Mouse (Mus musculus) MEL (cell line): Measurements from ENCODE around the gene Prkag1. TPM values are rescaled to one million over a fixed set of nuclear protein-coding genes. Genes with fewer than 3 reads are reported as not detected.
A peak's percentile ranks its signal among the peaks of the same experiment; 100 is the strongest.
"Not testable (repeated sequence)": the region's sequence is repeated elsewhere in the genome, so short reads cannot be mapped to it uniquely, and the experiment has no call there.

ENCODE experiments used
- DNase-seq: peaks from one replicate; pipeline ENCODE4 v3.0.0; 2011; ENCODE audit warnings: low read depth, low spot score
- H3K27ac ChIP-seq: 2 replicates; pipeline ENCODE4 v1.5.1; 2012; ENCODE audit warnings: low read depth, mild to moderate bottlenecking, control low read depth, low read length, moderate library complexity; ENCODE audit not compliant: control insufficient read depth
- H3K27me3 ChIP-seq, 2 experiments: fragments of 150-350 bp in 1 of 2; sonication (generic) in 1 of 2; 2 replicates each; pipeline ENCODE4 v1.6.1; 2012; ENCODE audit warnings: low read length in 2 of 2, mild to moderate bottlenecking in 2 of 2, improper control_type of control experiment in 1 of 2, moderate library complexity in 1 of 2; ENCODE audit not compliant: insufficient read depth in 2 of 2, control insufficient read depth in 1 of 2
- H3K36me3 ChIP-seq, 2 experiments: 2 replicates each; pipeline ENCODE4 v1.6.1; 2012 to 2014; ENCODE audit warnings: low read length in 2 of 2, improper control_type of control experiment in 1 of 2, inconsistent platforms in 1 of 2, mild to moderate bottlenecking in 1 of 2; ENCODE audit not compliant: insufficient read depth in 2 of 2, control insufficient read depth in 1 of 2
- H3K4me1 ChIP-seq, 2 experiments: fragments of 150-350 bp in 1 of 2; sonication (generic) in 1 of 2; 2 replicates each; pipeline ENCODE4 v1.6.1; 2012; ENCODE audit warnings: low read length in 2 of 2, improper control_type of control experiment in 1 of 2, mild to moderate bottlenecking in 1 of 2; ENCODE audit not compliant: insufficient read depth in 2 of 2, control insufficient read depth in 1 of 2
- H3K4me3 ChIP-seq, 2 experiments: fragments of 150-350 bp in 1 of 2; sonication (generic) in 1 of 2; 2 replicates each; pipeline ENCODE4 v1.5.1; 2012; ENCODE audit warnings: low read depth in 2 of 2, low read length in 2 of 2, mild to moderate bottlenecking in 2 of 2, moderate library complexity in 2 of 2, control low read depth in 1 of 2, improper control_type of control experiment in 1 of 2; ENCODE audit not compliant: control insufficient read depth in 1 of 2, insufficient read depth in 1 of 2
- H3K79me2 ChIP-seq: 2 replicates; pipeline ENCODE4 v1.6.1; 2012; ENCODE audit warnings: mild to moderate bottlenecking, low read length, moderate library complexity; ENCODE audit not compliant: control insufficient read depth, poor library complexity, insufficient read depth
- H3K9ac ChIP-seq: 2 replicates; pipeline ENCODE4 v1.6.1; 2012; ENCODE audit warnings: low read depth, mild to moderate bottlenecking, control low read depth, low read length, moderate library complexity; ENCODE audit not compliant: control insufficient read depth, poor library complexity, severe bottlenecking
- H3K9me3 ChIP-seq: fragments of 150-350 bp; sonication (generic); replicated peaks from 2 replicates; pipeline ENCODE4 v1.6.1; 2012; ENCODE audit warnings: mild to moderate bottlenecking, low read length, improper control_type of control experiment, moderate library complexity; ENCODE audit not compliant: insufficient read depth
- CTCF ChIP-seq, 3 experiments: IDR thresholded peaks in 2 of 3; conservative IDR thresholded peaks in 1 of 3; 2 replicates each; pipeline ENCODE4 v1.5.1; 2011 to 2012; ENCODE audit warnings: low read length in 3 of 3, low read depth in 2 of 3, mild to moderate bottlenecking in 2 of 3, improper control_type of control experiment in 1 of 3, inconsistent platforms in 1 of 3, mixed read lengths in 1 of 3, moderate library complexity in 1 of 3; ENCODE audit not compliant: control insufficient read depth in 1 of 3, insufficient read depth in 1 of 3, poor library complexity in 1 of 3, severe bottlenecking in 1 of 3
- ETS1 ChIP-seq: IDR thresholded peaks from 2 replicates; pipeline ENCODE4 v1.6.1; 2012; ENCODE audit warnings: low read depth, mild to moderate bottlenecking, inconsistent platforms, low read length, improper control_type of control experiment, moderate library complexity
- MYC ChIP-seq: IDR thresholded peaks from 2 replicates; pipeline ENCODE4 v1.6.1; 2011; ENCODE audit warnings: low read depth, mild to moderate bottlenecking, low read length, improper control_type of control experiment, moderate library complexity
- NELFE ChIP-seq: IDR thresholded peaks from 2 replicates; pipeline ENCODE4 v1.6.1; 2011; ENCODE audit warnings: low read depth, low read length, improper control_type of control experiment
- POLR2A ChIP-seq, 2 experiments: IDR thresholded peaks; 2 replicates each; pipeline ENCODE4 v1.6.1; 2011 to 2012; ENCODE audit warnings: low read length in 2 of 2, mild to moderate bottlenecking in 2 of 2, control low read depth in 1 of 2, improper control_type of control experiment in 1 of 2, low read depth in 1 of 2, moderate library complexity in 1 of 2; ENCODE audit not compliant: control insufficient read depth in 1 of 2, insufficient read depth in 1 of 2, poor library complexity in 1 of 2
- POLR2AphosphoS2 ChIP-seq: IDR thresholded peaks from 2 replicates; pipeline ENCODE4 v1.6.1; 2011; ENCODE audit warnings: low read length, improper control_type of control experiment
- TAL1 ChIP-seq: IDR thresholded peaks from 2 replicates; pipeline ENCODE4 v1.6.1; 2012; ENCODE audit warnings: mild to moderate bottlenecking, inconsistent platforms, low read length, moderate library complexity, mixed read lengths
- TBP ChIP-seq: IDR thresholded peaks from 2 replicates; pipeline ENCODE4 v1.8.0; 2011; ENCODE audit warnings: low read depth, low read length, improper control_type of control experiment
- USF1 ChIP-seq: IDR thresholded peaks from 2 replicates; pipeline ENCODE4 v1.6.1; 2014; ENCODE audit warnings: low read depth, mild to moderate bottlenecking, inconsistent platforms, low read length, improper control_type of control experiment, moderate library complexity
- ZNF384 ChIP-seq: IDR thresholded peaks from 2 replicates; pipeline ENCODE4 v1.6.1; 2012; ENCODE audit warnings: low read depth, mild to moderate bottlenecking, inconsistent platforms, low read length, improper control_type of control experiment
- polyA plus RNA-seq, 2 experiments: library from polyadenylated mRNA; stranded (reverse) in 1 of 2; unstranded in 1 of 2; fragments of >175 nt in 1 of 2; fragments of >200 nt in 1 of 2; gene quantifications; 2 replicates each; pipeline versions ENCODE4 v1.2.1 to v1.2.4; 2012; ENCODE audit warnings: low replicate concordance in 2 of 2, low read depth in 1 of 2; ENCODE audit not compliant: insufficient read length in 2 of 2, insufficient read depth in 1 of 2, missing spikeins in 1 of 2
- total RNA-seq: library from RNA; depleted of rRNA; stranded (reverse); fragments of 300-350 nt; gene quantifications from 2 replicates; pipeline ENCODE4 v1.2.3, GENCODE M21; 2012

Gene Prkag1
- total and polyA plus RNA-seq, 3 experiments = 122 to 348 (median 141) TPM

DNA sequence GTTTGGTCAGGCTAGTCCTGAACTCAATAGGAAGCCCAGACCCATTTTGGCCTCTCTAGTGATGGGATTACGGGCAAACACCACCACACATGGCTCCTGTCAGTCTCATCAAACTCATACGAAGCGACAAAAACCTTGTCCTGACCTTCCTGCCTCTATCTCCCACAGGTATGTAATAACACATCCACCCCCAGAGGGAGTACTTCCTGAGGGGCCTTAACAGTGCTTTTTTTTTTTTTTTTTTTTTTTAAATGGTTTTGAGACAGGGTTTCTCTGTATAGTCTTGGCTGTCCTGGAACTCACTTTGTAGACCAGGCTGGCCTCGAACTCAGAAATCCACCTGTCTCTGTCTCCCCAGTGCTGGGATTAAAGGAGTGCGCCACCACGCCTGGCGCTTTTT is 13.2 kb downstream of the Prkag1 start:
- H3K9ac ChIP-seq = no peak overlapping the region
- H3K27ac ChIP-seq = no peak overlapping the region
- TF ChIP-seq POLR2A (IDR thresholded peaks at IDR 0.05; ENCODE audit: control insufficient read depth in 1 of 2, insufficient read depth in 1 of 2, low read depth in 1 of 2, low read length in 2 of 2, poor library complexity in 1 of 2) (peak in 1 of 2 experiments; percentile 31; a peak in 1 of 4 replicates), ZNF384 (peak; percentile 86), TBP (no peak)
- H3K4me3 ChIP-seq = no peak overlapping the region
- no peaks in the 10 kb centered on the region for H3K9me3 ChIP-seq
- peak; percentile 23 for DNase-seq
- H3K36me3 ChIP-seq = peaks cover 0 to 3% of the 10 kb centered on the region in 2 experiments; a peak in 2 of 4 replicates
- no peaks in the 10 kb centered on the region for H3K79me2 ChIP-seq
- 0 out of 4 replicates have a peak, but pooled peaks cover 0 to 2% of the 10 kb centered on the region in 2 experiments for H3K4me1 ChIP-seq
- H3K27me3 ChIP-seq = no peaks in the 10 kb centered on the region

DNA sequence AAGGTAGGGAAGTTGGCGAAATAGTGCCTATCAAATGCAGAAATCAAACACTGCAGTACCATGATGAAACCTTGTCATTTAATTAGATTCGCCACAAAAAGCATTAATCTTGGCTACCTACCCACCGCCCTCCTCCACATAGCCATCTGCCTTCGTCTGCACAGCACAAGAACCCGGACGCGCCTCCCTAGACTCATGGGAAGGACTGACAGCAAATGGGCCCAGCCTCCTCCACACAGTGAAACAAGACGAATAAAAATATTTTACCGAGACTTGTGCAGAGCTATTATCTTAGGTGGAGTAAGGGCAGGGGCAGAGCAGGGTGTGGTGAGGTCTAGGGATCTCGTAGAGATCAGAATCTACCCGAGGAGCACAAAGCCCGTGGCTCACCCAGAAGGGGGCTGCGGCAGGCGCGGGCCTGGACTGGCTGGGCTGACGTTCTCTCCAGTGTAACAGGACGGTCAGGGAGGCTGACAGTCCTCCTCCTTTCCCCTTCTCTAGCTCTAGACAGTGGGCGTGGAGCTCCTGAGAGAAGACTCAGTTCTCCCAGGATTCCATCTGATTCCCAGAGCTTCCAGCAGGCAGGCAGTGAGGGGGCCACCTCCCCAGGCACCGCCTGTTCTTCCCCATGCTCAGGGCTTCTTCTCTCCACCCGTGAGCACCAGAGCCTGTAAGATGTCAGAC is 18.4 kb downstream of the Prkag1 start:
- 0 out of 4 replicates have a peak, but pooled peaks cover 0 to 7% of the 10 kb centered on the region in 2 experiments for H3K4me1 ChIP-seq
- no peak overlapping the region for H3K27ac ChIP-seq
- H3K36me3 ChIP-seq = peaks cover 0 to 5% of the 10 kb centered on the region in 2 experiments; a peak in 2 of 4 replicates
- H3K9me3 ChIP-seq = no peaks in the 10 kb centered on the region
- H3K27me3 ChIP-seq = no peaks in the 10 kb centered on the region
- no peak overlapping the region for H3K9ac ChIP-seq
- H3K4me3 ChIP-seq = no peak overlapping the region
- H3K79me2 ChIP-seq = peaks cover 7% of the 10 kb centered on the region
- no peak for TF ChIP-seq TAL1
- TF ChIP-seq POLR2A (IDR thresholded peaks at IDR 0.05; ENCODE audit: control insufficient read depth in 1 of 2, insufficient read depth in 1 of 2, low read depth in 1 of 2, low read length in 2 of 2, poor library complexity in 1 of 2) = peak in 1 of 2 experiments; percentile 45; a peak in 2 of 4 replicates
- peak; percentile 33 for DNase-seq

DNA sequence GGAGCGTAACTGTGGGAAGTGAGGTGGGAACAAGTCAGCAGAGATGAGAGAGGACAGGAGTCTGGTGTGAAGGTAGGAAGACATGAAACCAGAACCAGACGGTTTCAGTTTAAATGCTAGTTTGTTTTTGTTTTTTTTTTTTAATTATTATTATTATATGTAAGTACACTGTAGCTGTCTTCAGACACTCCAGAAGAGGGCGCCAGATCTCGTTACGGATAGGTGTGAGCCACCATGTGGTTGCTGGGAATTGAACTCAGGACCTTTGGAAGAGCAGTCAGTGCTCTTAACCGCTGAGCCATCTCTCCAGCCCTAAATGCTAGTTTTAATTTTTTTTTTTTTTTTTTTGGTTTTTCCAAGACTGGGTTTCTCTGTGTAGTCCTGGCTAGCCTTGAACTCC is 21.1 kb downstream of the Prkag1 start:
- peak; percentile 59 for TF ChIP-seq MYC
- peak; percentile 13 to 45 (median 29); a peak in 3 of 6 replicates for TF ChIP-seq CTCF (IDR thresholded peaks at IDR 0.05 in 2 of 3, conservative IDR thresholded peaks at IDR 0.05 in 1 of 3; ENCODE audit: control insufficient read depth in 1 of 3, insufficient read depth in 1 of 3, low read depth in 2 of 3, low read length in 3 of 3, poor library complexity in 1 of 3, severe bottlenecking in 1 of 3)
- peak; percentile 74 for TF ChIP-seq ZNF384
- H3K9me3 ChIP-seq, H3K27ac ChIP-seq, H3K9ac ChIP-seq, H3K4me1 ChIP-seq, H3K36me3 ChIP-seq, H3K27me3 ChIP-seq, H3K4me3 ChIP-seq: not testable (repeated sequence)
- peak; percentile 42 for DNase-seq
- peaks cover 28% of the 10 kb centered on the region for H3K79me2 ChIP-seq

DNA sequence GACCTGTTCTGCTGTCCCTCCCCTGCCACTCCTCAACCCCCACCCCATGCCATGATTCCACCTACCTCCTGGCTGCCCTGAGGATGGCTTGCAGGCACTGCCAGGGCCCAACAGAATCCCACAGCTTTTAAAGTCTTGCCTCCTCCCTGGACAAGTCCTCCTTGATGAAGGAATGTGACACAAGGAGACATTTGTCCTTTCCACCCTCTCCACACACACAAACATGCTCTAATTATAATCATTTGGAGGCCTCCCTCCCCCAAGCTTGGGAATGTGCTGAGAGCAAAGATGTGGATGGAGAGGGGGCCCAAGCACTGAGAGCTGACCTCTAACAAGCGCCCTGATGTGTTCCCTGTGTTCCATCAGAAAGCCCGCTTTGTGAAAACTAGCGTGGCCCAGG is 21.9 kb downstream of the Prkag1 start, which contains the start of gene Ddn:
TSS of gene Ddn (minus strand) at position 101 of the 400 bp plus-strand sequence.
- H3K9ac ChIP-seq = peak within 1 kb of the TSS; percentile 66
- peaks cover 28% of the 10 kb centered on the region for H3K79me2 ChIP-seq
- peaks cover 0 to 8% of the 10 kb centered on the region in 2 experiments; a peak in 2 of 4 replicates for H3K4me1 ChIP-seq
- DNase-seq = no peak
- no peak within 1 kb of the TSS for H3K27ac ChIP-seq
- H3K27me3 ChIP-seq = no peaks in the 10 kb centered on the region
- H3K9me3 ChIP-seq = no peaks in the 10 kb centered on the region
- TF ChIP-seq CTCF (IDR thresholded peaks at IDR 0.05 in 2 of 3, conservative IDR thresholded peaks at IDR 0.05 in 1 of 3; ENCODE audit: control insufficient read depth in 1 of 3, insufficient read depth in 1 of 3, low read depth in 2 of 3, low read length in 3 of 3, poor library complexity in 1 of 3, severe bottlenecking in 1 of 3) (no peak), NELFE (no peak), USF1 (no peak), ETS1 (no peak), POLR2AphosphoS2 (0 out of 2 replicates have a peak, but pooled peaks have one; percentile 31)
- H3K4me3 ChIP-seq = peak within 1 kb of the TSS; percentile 49 to 56; a peak in 3 of 4 replicates
- peaks cover 0 to 5% of the 10 kb centered on the region in 2 experiments; a peak in 3 of 4 replicates for H3K36me3 ChIP-seq
